Mouse (Mus musculus) liver, postnatal 0 days (tissue): ENCODE data around the gene Iqcg.

Experiments used
- CTCF ChIP-seq: sonication (generic); IDR thresholded peaks from 2 replicates; pipeline ENCODE4 v1.5.1; 2016; ENCODE audit warnings: antibody characterized with exemption, low read depth
- EP300 ChIP-seq: IDR thresholded peaks from 2 replicates; pipeline ENCODE4 v1.6.1; 2016; ENCODE audit warnings: antibody characterized with exemption, low read depth, mild to moderate bottlenecking

DNA sequence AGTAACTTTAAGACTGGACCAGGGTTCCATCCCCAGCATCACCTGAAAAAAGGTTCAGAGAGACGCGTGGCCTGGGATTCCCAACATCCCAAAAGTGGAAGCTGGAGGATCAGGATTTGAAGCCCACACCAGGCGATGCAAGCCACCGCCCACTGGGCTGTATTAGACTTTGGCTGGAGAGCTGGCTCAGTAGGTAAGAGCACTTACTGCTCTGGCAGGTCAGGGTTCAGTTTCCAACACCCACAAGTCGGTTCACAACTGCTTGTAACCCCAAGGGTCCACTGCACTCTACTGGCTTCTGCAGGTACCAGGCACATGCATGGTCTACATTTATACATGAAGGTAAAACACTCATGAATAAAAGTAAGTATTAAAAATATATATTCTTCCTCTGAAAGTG is 42.2 kb downstream of the Iqcg start:
- TF ChIP-seq CTCF (no peak), EP300 (no peak)
